Mouse (Mus musculus): ENCODE data around the gene Dcakd. TPM values are rescaled to one million over a fixed set of nuclear protein-coding genes. Genes with fewer than 3 reads are reported as not detected.

The Dcakd gene
- total RNA-seq, 2 experiments from 2014 or later: 106 to 109 TPM

DNA sequence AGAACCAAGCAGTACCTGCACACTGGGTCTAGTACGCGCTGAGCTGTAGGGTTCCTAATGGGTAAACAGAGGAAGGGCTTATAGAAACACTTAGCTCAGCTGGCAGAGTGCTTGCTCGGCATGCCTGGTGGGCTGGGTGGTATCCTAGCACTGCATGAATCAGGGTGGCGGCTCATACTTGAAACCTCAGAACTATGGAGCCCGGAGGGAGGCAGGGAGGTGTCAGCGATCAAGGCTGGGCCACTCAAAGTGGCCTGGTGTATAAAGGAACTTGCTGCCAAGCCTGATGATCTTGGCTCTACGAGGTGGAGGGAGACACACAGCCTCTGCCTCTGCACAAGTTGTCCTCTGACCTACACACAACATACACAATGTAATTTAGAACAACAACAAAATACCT lies 19.6 kb downstream of the Dcakd start:
- no peak for DNase-seq (ENCODE audit: extremely low spot score in 1 of 2, low spot score in 1 of 2)

DNA sequence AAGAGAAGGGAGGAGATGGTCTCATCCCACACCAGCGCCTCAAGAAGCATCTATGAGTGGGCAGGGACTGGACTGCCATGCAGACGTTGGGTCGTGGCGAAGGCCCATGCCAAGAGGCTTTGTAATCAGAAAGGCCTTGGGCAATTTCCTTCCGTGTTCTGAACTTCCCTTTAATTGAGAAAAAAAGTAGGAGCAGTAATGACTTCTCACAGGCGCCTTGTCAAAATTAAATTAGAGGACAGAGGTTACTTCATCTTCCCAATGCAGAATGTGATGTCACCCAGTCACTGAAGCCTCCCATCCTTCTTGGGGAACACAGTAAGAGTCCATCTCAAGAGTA lies 21.2 kb downstream of the Dcakd start:
- DNase-seq (ENCODE audit: extremely low spot score in 1 of 2, low spot score in 1 of 2): no peak

DNA sequence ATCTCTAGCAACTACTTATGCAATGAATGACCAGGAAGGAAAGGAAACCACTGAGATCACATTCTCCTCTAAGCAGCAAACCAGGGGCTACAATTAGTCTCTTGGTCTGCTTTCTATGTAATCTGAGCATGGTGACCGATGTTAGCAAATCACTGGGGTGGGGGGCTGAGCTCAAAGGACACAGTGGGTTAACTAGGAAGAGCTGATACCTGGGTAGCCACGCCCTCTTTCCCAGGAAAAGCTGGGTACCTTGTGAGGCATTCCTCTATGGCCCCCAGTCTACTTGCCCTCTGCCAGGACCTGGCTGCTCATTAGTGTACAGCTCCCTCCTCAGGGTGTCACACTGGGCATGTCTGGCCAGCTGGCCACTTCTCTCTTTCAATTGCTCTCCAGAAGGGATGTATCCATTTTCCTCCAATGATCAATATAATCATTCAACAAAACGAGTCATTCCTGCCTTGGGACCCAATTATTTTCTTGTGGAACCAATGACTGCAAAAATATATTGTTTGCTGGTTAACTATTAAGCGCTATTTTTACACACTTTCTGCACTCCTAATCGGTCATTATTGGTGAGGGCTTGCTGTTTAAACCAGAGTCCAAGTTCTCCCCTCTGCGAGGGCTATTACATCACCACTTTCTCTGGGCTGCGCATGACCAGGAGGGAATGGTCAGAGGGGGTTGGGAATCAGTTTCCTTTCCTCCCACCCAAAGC lies 21.7 kb downstream of the Dcakd start:
- no peak for DNase-seq (ENCODE audit: extremely low spot score in 1 of 2, low spot score in 1 of 2)

DNA sequence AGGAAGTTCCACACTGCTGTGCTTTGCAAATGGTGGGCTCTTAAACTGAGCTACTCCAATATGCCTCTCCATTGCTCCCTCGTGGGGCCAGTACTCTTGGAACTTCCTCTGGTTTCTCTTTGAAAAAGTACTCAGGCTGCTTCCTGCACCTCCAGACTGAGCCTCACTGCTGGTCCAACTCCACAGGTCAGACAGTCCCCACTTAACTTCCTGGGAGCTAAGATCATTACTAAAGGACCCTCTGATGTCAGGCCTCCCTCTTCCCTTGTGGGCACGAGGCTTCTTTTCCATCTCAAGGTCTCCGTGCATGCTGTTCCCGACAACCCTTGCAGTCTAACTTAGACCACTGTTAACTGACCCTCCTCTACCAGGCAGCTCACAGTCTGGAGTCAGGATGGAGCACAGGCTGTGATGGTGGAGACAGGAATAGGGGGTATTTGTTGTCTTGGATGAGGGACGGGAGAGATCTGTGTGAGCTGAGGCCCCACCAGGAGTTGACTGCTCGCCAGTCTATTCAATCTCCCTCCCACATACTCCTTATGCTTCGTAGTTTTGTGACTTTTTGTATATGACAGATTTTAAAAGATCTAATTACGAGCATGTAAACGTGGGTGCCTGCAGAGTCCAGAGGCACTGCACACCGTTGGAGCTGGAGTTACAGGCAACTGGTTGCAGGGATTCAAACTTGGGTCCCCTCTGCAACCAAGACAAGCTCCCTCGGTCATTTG lies 22.7 kb downstream of the Dcakd start:
- DNase-seq (ENCODE audit: extremely low spot score in 1 of 2, low spot score in 1 of 2): no peak

DNA sequence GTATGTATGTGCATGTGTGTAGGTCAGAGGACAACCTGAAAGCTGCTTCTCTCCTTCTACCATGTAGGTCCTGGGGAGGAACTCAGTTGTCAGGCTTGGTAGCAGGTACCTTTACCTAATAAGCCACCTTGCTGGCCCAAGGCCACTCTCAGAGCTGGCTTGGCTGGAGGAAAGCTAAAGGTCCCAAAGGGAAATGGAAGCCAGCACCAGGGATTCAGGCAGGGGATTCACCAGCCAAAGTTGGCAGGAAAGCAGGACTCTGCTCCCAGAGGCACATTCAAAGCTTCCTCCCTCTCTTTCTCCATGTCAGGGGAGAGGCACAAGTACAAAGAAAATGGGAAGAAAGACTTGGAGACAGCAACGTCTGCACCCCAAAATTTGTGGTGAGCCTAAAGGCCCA lies 23.3 kb downstream of the Dcakd start:
- no peak for DNase-seq (ENCODE audit: extremely low spot score in 1 of 2, low spot score in 1 of 2)

DNA sequence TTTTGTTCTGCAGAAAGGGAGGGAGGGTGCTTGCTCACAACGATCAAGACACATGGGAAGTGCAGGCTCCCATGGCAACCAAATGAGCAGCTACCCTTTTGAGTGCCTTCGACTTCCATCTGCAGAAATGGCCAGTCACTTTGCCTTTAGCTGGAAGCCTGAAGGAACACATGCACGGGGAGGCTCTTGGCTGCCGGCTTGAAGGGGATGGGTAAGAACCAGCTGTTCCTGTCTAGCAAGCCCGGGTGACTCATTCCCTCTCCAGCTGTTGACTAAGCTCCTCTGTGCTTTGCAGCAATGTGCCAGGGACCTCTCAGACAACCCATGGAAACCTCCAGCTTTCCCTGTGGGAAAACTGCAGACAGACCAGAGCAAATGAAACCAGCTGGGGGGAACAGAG lies 24.9 kb downstream of the Dcakd start:
- DNase-seq (ENCODE audit: extremely low spot score in 1 of 2, low spot score in 1 of 2): peak in 1 of 2 experiments; percentile 47

DNA sequence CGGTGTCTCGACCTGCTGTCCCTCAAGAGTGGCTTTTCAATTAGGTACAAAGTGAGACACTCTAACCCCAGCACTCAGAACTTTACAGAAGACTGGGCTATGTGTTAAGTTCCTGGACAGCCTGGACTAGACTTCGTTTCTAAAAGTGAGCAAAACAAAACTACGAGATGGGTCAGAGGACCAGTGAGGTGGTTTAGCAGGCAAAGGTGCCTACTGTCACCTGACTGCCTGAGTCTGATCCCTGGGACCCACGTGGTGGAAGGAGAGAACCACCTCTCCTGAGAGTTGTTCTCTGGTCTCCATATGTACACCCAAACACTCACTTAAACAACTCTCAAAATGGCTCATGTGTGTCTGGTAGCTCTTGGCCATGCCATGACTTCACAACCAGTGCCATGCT lies 27.1 kb downstream of the Dcakd start:
- no peak for DNase-seq (ENCODE audit: extremely low spot score in 1 of 2, low spot score in 1 of 2)

DNA sequence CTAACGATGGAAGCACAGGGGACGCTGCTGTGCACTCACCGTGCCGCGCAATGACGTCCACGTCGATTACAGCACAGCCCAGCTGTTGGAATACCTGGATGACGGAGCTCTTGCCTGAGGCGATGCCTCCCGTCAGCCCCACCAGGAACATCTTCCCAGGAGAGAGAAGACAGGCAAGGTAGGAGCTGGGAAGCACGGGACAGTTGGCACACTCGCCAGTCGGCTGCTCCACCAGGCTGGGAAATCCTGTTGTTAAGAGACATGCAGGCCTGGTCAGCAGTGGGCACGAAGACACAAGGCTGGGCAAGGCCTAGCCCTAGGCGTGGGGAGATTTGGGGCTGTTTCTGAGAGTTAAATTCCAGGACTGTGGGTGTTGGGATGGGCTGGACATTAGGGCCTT lies 28.0 kb downstream of the Dcakd start:
- DNase-seq (ENCODE audit: extremely low spot score in 1 of 2, low spot score in 1 of 2): no peak

DNA sequence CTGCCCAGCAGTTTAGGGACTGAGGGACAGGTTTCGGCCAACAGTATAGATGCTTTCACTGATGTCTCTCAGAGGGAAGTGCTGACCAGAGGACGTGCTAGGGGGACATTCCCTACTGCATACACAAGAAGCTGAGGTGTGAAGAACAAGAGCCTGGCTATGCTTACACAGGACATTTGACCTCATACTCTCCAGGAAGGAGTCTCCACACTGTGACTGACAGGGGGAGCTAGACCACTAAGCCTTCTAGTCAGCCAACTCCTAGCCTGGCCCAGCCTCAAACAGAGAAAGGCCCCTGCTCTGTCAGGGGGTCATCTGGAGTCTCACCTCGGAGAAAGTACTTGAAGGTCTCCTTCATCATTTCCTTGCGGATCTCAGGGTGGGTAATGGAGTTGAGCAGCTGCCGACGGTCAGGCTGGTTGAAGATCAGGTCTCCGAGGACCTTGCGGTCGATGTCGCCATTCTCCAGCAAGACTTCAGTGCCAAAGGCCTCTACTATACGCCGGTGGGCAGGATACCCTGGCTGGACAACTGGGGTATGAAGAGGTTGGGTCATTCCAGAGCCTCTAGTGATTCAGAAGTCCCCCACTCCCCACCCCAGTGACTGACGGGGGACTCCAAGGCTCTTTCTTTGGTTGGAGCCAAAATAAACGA lies 28.7 kb downstream of the Dcakd start:
- no peak for DNase-seq (ENCODE audit: extremely low spot score in 1 of 2, low spot score in 1 of 2)

DNA sequence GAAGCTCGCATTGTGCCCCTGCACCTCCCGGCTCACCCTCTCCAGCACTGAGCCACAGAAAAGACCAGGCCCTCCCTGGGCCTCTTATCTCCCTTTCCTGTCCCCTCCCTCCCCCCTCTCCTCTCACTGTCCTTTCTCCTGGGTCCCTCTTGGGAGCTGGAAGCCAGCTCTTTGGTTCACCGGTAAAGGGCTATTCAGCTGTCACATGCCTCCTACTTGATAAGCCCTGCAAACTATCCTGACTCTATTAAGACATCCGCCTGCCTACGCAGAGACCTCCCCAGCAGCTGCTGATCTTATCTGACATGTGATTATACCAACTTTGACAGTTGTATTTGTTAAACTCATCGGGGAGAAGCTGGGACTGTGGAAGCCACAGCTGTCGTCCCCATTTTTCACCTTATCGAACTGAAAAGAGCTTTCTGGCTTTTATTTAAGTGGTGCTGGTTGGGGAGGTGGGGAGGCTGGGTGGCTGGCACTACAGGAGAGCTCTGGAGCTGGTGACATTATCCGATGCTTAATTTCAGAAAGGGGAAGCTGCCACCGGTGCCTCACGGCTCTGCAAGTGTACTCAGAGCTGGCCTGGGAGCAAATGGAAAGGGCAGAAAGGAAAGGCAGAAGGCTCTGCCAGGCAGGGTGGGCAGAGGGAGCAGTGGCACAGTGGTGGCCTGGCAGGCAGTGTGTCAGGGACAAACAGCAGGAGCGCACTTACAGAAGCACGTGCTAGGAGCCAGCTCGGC lies 29.4 kb downstream of the Dcakd start:
- no peak for DNase-seq (ENCODE audit: extremely low spot score in 1 of 2, low spot score in 1 of 2)

DNA sequence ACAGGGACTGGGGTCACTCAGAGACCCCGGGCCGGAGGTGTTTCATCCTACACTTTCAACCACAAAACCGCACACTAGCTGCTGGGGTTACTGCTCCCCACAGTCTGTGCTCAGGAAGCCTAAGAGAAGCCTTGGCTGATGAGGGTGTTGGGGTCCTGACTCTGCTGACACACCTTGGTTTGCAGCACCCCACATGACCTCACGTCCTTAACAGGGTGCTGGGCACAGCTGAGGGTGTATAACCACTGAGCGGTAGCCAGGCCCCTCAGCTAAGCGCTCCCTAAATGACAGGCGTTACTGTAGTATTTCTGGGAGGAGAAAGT lies 29.9 kb downstream of the Dcakd start:
- DNase-seq (ENCODE audit: extremely low spot score in 1 of 2, low spot score in 1 of 2): no peak

DNA sequence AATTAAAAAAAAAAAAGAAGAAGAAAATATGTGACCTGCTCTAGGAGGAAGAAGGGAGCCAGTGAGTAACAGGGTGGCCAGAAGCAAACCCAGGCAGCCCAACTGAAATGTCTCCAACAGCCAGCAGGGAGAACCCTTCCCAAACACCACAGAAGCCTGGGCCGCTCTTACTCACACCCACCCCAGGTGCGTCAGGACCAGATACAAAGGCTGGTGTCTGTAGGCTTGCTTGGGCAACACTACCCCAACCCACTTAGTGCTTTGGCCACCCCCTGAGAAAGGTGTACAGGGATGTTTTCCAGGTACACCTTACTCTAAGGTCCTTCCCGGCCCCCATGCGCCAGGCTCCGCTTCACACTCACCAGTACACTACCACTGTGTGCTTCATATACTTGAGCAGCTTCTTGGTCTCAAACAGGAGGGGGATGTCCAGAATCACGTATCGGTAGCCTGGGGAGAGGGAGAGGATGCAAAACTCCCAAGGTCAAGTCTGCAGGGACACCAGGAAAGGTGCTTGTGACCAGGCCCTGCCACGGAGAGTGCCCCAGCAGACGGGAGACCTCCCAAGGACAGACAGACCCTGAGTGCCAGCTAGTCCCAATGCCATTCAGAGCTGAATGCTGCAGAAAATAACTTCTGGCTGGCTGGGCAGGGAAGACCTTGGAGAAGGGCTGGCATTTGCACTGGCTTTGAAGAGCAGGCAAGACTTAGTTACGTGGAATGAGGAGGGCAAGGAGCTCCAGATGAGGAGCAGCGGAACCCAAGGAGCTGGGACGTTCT lies 31.0 kb downstream of the Dcakd start:
- DNase-seq (ENCODE audit: extremely low spot score in 1 of 2, low spot score in 1 of 2): no peak

DNA sequence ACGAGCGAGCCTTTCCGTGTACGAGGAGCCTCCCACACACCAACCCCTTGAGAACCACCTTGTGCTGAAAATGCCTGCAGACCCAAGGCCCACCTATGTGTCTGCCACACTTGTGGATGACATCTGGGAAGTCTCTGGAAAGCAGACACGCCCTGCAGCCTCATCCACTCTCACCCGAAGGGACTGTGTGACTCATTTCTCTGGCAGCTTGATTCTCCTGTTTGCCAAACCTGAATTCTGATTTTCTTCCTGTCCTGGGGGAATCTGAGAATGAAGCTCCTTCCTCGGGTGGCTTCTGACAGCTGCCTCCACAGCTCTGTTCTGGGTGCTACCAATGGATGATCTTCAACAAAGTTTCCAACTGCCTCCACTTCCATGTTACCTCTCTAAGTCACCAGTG lies 31.7 kb downstream of the Dcakd start:
- no peak for DNase-seq (ENCODE audit: extremely low spot score in 1 of 2, low spot score in 1 of 2)

DNA sequence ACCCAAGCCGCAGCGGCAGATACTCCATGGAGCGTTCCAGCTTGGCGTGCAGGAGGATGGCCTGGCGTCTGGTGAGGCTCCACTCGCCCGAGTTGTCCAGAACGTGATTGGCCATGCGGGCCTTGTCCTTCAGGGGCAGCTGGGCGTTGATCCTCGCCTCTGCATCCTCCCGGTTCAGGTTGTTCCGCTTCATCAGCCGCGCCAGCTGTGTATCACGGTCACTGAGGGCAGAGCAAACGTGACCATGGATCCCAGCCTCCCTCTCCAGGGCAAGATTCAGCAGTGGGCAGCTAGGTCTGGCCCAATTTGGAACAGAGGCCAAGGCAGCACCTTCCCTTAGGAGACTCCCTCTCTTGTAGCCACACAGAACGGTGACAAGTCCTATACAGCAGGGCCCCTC lies 33.2 kb downstream of the Dcakd start:
- no peak for DNase-seq (ENCODE audit: extremely low spot score in 1 of 2, low spot score in 1 of 2)

DNA sequence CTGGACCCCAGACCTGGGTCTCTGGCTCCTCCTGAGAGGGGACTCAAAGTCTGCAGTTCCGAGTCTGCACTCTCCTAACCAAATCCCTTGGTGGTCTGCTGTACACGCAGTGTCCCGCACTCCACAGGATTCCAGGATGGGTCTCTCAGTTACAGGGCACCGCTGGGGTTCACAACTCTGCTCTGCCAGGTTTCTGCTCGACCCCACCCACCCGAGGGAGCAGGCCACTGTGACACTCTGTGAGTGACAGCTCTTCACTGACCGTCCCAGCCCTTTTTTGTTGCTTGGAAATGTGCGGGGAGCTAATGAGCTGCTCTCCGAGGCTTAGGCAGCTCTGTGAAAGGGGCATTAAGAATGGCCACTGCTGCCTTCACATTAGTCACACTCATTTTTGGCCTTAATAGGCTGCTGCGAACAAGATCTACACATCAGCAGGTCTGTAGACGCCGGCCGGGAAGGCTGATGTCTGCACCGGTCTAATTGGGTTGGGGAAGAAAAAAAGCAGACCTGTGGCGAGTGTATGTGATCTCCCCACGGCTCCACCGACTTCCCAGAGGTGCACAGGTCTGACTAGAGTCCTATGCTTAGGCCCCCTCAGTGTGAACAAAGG lies 34.6 kb downstream of the Dcakd start:
- no peak for DNase-seq (ENCODE audit: extremely low spot score in 1 of 2, low spot score in 1 of 2)

DNA sequence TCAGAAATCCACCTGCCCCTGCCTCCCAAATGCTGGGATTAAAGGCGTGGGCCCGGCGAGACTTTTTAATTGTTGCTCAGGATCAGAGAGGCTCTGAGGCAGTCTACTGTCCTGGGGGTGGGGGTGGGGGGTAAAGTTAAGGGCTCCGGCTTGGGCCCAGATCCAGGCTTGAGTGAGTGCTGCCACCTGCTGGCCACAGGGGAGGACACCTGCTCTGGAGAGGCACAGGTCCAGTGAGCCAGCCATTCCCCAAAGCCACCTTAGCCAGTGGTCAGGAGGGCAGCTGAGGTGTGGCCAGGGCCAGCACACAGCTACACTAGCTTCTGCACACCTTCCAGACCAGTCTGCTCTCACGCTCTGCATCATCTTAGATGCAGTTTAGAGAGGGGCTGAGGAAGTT lies 35.2 kb downstream of the Dcakd start:
- DNase-seq (ENCODE audit: extremely low spot score in 1 of 2, low spot score in 1 of 2): peak; percentile 59 to 87

DNA sequence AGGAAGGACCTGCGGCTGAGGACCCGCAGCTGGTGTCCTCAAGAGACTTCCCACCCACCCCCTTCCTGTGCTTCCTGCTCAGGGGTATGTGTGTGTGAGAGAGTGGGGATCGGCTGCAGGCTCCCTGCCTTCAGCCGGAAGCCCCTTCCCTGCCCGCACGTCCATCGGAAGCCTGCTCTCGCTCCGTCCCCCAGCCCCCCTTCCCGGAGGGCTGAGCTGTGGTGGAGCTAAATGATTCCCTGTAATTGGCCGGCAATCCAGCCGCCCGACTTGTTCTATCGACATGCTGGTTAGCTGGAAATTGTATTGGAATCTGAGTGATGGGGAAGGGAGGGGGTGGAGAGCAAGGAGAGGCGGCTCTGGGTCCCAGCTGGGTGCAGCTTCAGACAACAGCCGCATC lies 36.5 kb downstream of the Dcakd start:
- DNase-seq (ENCODE audit: extremely low spot score in 1 of 2, low spot score in 1 of 2): no peak

DNA sequence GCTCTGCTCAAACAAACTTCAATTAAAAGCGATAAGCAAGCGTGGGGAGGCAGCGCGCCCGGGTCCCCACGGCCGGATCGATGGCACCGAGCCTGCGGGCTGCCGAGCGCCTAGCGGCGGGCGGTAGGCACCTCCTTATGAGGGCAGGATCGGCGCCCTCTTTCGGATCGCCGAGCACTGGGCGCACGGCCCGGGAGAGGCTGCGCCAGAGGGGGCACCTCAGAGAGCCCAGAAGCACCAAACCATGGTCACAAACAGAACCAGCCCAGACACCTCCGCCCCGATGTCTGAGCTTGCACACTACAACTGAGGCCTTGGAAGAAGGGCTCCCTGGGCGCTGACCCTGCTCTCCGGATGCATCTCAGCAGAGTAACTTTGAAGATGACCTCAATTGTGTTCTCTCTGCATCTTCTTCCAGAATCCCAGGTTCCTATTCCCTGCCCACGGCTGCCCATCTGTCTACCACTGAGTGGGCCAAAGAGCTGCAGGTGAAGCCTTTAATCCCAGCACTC lies 37.9 kb downstream of the Dcakd start:
- peak in 1 of 2 experiments; percentile 53 for DNase-seq (ENCODE audit: extremely low spot score in 1 of 2, low spot score in 1 of 2)

DNA sequence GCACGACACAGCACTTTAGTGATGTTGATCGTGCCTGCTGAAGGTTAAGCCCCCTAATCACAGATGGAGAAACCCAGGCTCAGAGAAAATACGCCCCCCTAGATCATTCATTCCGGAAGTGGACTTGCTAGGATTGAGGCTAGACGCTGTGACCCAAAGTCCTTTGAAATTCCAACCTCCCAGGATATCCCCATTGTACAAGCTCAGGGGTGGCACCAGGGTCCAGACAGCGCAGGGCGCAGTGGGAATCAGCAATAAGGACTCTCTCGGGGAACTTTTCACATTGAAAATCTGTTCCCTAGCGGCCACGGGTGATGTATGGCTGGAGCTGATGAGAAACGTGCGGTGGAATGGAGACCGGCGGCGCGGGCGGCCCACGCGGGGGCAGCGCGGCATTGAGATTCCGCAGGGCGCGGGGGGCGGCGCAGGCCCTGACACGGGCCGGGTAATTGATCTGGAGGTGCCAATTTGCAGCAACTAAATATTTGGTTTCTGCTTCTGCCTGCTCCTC lies 38.4 kb downstream of the Dcakd start:
- DNase-seq (ENCODE audit: extremely low spot score in 1 of 2, low spot score in 1 of 2): no peak

DNA sequence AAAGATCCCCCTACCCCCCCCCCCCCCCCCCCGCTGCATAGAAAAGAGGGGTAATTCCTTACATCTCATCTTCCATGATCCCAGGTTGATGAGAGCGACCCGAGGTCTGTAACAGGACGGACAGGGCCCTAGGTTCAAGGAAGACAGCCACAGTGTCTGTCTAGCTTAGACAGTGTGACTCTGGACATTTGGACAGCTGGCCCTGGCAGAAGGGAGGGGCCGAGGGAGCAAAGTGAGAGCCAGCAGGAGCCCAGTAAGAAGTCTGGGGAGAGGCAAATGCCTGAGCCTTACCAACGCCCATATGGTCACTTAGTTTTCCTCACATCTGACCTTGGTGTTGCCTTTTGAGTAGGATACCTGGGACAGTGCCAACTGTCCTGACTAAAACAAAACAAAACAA lies 43.0 kb downstream of the Dcakd start:
- DNase-seq (ENCODE audit: extremely low spot score in 1 of 2, low spot score in 1 of 2): no peak
